Mouse (Mus musculus): ENCODE measurements around the gene Cmtm3.

DNA sequence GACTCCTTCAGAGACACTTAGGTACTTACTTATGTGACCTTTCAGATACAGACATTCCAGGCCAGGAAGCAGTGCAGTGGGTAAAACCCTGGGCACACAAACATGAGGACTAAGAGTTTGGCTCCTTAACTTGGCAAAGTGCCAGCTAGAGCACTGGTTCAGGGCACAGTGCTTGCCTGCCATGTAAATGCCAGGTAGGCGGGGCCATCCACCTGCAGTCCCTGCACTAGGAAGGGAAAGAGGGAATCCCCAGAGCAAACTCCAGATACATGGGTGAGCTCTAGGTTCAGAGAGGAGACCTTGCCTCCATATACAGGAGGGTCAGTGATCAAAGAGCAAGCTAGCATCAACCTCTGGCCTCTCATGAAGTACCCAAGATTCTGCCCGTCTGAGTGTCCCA, 48.8 kb downstream of the Cmtm3 start:
- TF ChIP-seq CTCF (IDR thresholded peaks at IDR 0.05; ENCODE audit: low read depth) (no peak), EP300 (IDR thresholded peaks at IDR 0.05; ENCODE audit: low read depth) (no peak)

All from heart, postnatal 0 days (tissue).